ENCODE assay signal across 16 mouse cellular contexts in the genomic region with DNA sequence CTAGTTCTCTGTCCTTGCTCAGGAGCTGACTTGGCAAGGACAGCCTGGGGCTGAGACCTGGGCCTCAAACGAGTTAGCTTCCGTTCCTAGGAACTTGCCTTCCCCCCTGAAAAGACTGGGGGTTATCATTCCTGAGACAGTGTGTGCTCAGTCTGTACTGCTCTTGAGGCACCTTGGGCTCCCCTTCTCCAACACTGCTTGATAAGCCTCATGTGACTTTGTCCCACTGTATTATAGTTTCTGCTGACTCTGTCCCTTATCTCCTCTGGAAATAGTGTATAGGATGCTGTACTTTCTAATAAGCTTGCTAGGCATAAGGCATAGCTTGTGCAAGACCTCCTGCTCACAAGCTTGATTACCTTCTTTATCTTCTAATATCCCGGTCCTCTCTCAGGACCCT.
"Had no signal": no experiment of that assay in that cellular context is flagged by ENCODE, and none has a peak within 500 bp of the region (broad histone marks: within the 10 kb centered on the region; RNA-seq: fewer than 3 reads in every experiment).

No protein-coding gene starts in this region.

- H3K27ac ChIP-seq: neural tube, embryonic 12.5 days; neural tube, embryonic 13.5 days; neural tube, embryonic 15.5 days; stomach, embryonic 15.5 days had no signal

- H3K27me3 ChIP-seq: neural tube, embryonic 12.5 days; neural tube, embryonic 13.5 days; neural tube, embryonic 15.5 days; stomach, embryonic 15.5 days had no signal

- H3K4me1 ChIP-seq: neural tube, embryonic 12.5 days; neural tube, embryonic 13.5 days; neural tube, embryonic 15.5 days; stomach, embryonic 15.5 days had no signal

- H3K9ac ChIP-seq: neural tube, embryonic 12.5 days; neural tube, embryonic 13.5 days; neural tube, embryonic 15.5 days; stomach, embryonic 15.5 days had no signal

- H3K4me3 ChIP-seq: neural tube, embryonic 12.5 days; neural tube, embryonic 13.5 days; neural tube, embryonic 15.5 days; stomach, embryonic 15.5 days had no signal

- H3K4me2 ChIP-seq: neural tube, embryonic 12.5 days; neural tube, embryonic 13.5 days; neural tube, embryonic 15.5 days; stomach, embryonic 15.5 days had no signal

- DNase-seq: retina, postnatal 1 day; right cerebral cortex, adult 18-20 months; right cerebral cortex, postnatal 14 days; right cerebral cortex, postnatal 25 days; right cerebral cortex, postnatal 4 days; spleen, adult 18-20 months; thymus, adult 18-20 months; thymus, adult 2 months; thymus, postnatal 14 days; thymus, postnatal 25 days; thymus, postnatal 36 days; thymus, postnatal 4 days had no signal

- H3K9me3 ChIP-seq: neural tube, embryonic 12.5 days; neural tube, embryonic 13.5 days; neural tube, embryonic 15.5 days; stomach, embryonic 15.5 days had no signal

- H3K36me3 ChIP-seq: neural tube, embryonic 12.5 days; neural tube, embryonic 13.5 days; neural tube, embryonic 15.5 days; stomach, embryonic 15.5 days had no signal
